Mouse (Mus musculus): ENCODE data around the gene Lypd4. TPM values are rescaled to one million over a fixed set of nuclear protein-coding genes. Genes with fewer than 3 reads are reported as not detected.
"Not testable (repeated sequence)": the region's sequence is repeated elsewhere in the genome, so short reads cannot be mapped to it uniquely, and the experiment has no call there.

The Lypd4 gene
- polyA plus RNA-seq, 1 experiment from 2014 or later = not detected

DNA sequence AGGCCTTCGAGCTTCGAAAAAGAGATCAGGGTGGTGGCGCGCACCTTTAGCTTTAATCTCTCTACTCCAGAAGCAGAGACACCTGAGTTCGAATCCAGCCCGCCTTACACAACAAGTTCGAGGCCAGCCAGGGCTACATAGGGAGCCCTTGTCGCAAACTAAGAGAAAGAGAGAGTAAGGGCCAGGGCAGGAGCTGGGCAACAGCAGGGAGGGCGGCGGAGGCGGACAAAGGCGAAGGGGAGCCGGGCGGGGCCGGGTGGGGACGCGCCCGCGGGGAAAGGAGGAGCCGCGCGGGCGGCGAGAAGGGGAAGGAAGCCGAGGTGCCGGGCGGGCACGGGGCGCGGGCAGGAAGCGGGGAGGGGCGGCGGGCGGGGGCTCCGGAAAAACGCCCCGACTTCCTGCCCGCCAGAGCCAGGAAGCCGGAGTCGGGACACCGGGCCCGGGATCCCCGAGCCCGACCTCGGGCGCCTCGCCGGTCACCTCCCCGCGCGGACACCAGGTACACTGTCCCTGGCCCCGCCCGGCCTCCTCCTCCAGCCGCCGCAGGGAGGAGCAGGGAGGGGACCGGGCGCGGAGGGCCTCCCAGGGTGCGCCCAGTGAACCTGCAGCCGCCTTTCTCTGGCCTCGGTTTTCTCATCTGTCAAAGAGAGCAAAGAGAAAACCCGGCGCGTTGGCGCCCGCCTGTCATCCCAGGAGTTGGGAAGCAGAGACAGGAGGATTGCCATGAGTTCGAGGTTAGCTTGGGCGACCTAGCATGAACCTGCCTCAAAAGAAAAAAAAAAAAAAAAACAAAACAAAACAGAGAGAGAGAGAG, 33.1 kb upstream of the Lypd4 start, which contains the start of gene Arhgef1:
TSS of gene Arhgef1 (plus strand) at position 283 of the 814 bp plus-strand sequence.
- ATAC-seq (replicated peaks; ENCODE audit: insufficient number of reproducible peaks, low FRiP score, low TSS enrichment, low read depth) (no peak), DNase-seq (ENCODE audit: low spot score) (peak; percentile 59)
- Histone ChIP-seq H3K27ac (replicated peaks; ENCODE audit: low read depth, low read length) (peak within 1 kb of the TSS; percentile 53), H3K36me3 (replicated peaks; ENCODE audit: control insufficient read depth, insufficient read depth, low read depth, low read length) (no peaks in the 10 kb centered on the region), H3K4me2 (ENCODE audit: low read depth, low read length) (peak within 1 kb of the TSS; percentile 56), H3K9ac (replicated peaks; ENCODE audit: low read length) (peak within 1 kb of the TSS; percentile 72), H3K27me3 (ENCODE audit: control insufficient read depth, insufficient read depth, low read length) (no peaks in the 10 kb centered on the region), H3K9me3 (replicated peaks; ENCODE audit: control insufficient read depth, low read length) (no peaks in the 10 kb centered on the region), H3K4me1 (ENCODE audit: control insufficient read depth, insufficient read depth, low read length) (peaks cover 7% of the 10 kb centered on the region; the same call in 1 of the 2 replicates), H3K4me3 (ENCODE audit: low read depth, low read length) (peak within 1 kb of the TSS; percentile 52)
- WGBS = 7% methylated on average over 45 of the region's 68 CpGs

DNA sequence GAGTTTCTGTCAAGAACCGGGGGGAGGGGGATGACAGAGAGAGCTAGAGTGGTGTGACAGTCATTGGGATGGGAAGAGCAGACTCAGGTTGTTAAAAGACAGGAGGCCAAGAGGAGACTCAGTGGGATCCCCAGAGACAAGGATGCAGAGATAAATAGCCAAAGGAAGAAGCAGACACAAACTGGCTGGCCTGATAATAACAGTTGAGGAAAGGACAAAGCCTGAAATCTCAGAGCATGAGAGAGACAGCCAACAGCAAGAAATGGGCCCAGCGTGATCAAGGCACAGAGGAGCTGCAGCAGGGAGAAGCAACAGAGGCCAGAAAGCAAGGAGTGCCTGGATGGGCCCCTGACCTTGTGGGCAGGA, 32.5 kb upstream of the Lypd4 start:
- 55% methylated on average over 2 of the region's 2 CpGs for WGBS
- ATAC-seq (replicated peaks; ENCODE audit: insufficient number of reproducible peaks, low FRiP score, low TSS enrichment, low read depth) = no peak

DNA sequence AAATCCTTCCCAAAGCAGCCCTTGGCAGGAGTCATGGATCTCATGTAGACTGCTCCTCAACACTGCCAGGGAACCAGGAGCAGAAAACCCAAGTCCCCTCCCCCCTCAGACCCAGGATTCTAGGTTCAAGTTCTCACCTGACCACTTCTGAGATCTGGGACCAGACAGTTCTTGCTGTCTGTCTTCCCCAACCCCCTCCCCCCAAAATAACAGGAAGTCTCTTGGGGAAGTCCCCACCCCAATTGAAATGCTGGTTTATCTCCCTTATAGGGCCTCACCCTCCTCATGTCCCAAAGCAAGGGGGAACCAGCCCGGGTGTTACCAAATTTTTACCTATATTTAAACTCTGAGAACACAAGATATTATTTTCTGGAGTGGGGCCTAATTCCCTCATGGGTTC, 32.1 kb upstream of the Lypd4 start:
- no peak for ATAC-seq (replicated peaks; ENCODE audit: insufficient number of reproducible peaks, low FRiP score, low TSS enrichment, low read depth)
- no peaks in the 10 kb centered on the region for H3K4me1 ChIP-seq (ENCODE audit: control insufficient read depth, insufficient read depth, low read length)
- 91% methylated on average over 1 of the region's 1 CpGs for WGBS
- no peak overlapping the region for H3K4me2 ChIP-seq (ENCODE audit: low read depth, low read length)
- no peaks in the 10 kb centered on the region for H3K36me3 ChIP-seq (replicated peaks; ENCODE audit: control insufficient read depth, insufficient read depth, low read depth, low read length)
- no peaks in the 10 kb centered on the region for H3K27me3 ChIP-seq (ENCODE audit: control insufficient read depth, insufficient read depth, low read length)
- H3K4me3 ChIP-seq (ENCODE audit: low read depth, low read length) = no peak overlapping the region
- H3K27ac ChIP-seq (replicated peaks; ENCODE audit: low read depth, low read length) = no peak overlapping the region
- no peak for DNase-seq (ENCODE audit: low spot score)
- H3K9ac ChIP-seq (replicated peaks; ENCODE audit: low read length) = no peak overlapping the region
- no peaks in the 10 kb centered on the region for H3K9me3 ChIP-seq (replicated peaks; ENCODE audit: control insufficient read depth, low read length)

More for the DNA sequence above, 32.5 kb upstream of the Lypd4 start:
- Histone ChIP-seq H3K36me3 (replicated peaks; ENCODE audit: control insufficient read depth, insufficient read depth, low read depth, low read length) (no peaks in the 10 kb centered on the region), H3K4me1 (ENCODE audit: control insufficient read depth, insufficient read depth, low read length) (peaks cover 3% of the 10 kb centered on the region; the same call in 1 of the 2 replicates), H3K9me3 (replicated peaks; ENCODE audit: control insufficient read depth, low read length) (no peaks in the 10 kb centered on the region), H3K9ac (replicated peaks; ENCODE audit: low read length) (peak overlapping the region; percentile 72), H3K27me3 (ENCODE audit: control insufficient read depth, insufficient read depth, low read length) (no peaks in the 10 kb centered on the region), H3K4me2 (ENCODE audit: low read depth, low read length) (peak overlapping the region; percentile 56), H3K27ac (replicated peaks; ENCODE audit: low read depth, low read length) (peak overlapping the region; percentile 53), H3K4me3 (ENCODE audit: low read depth, low read length) (peak overlapping the region; percentile 52)
- no peak for DNase-seq (ENCODE audit: low spot score)

DNA sequence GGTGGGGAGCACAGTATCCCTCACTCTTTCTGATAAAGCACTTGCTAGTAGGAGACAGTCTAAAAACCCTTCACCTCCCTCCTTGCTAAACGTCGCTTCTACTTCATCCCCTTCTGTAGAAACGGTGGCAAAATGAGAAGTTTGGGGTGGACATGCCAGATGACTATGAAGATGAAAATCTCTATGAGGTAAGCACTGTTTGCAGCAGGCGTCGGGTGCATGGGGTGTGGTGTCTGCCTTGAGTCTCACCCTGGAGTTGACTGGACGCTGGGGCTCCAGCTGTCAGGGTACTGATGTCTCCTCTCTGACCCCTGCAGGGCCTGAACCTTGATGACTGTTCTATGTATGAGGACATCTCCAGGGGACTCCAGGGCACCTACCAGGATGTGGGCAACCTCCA, 31.4 kb upstream of the Lypd4 start:
- Histone ChIP-seq H3K27ac (replicated peaks; ENCODE audit: low read depth, low read length) (no peak overlapping the region), H3K4me3 (ENCODE audit: low read depth, low read length) (no peak overlapping the region), H3K4me1 (ENCODE audit: control insufficient read depth, insufficient read depth, low read length) (no peaks in the 10 kb centered on the region), H3K27me3 (ENCODE audit: control insufficient read depth, insufficient read depth, low read length) (no peaks in the 10 kb centered on the region), H3K9ac (replicated peaks; ENCODE audit: low read length) (no peak overlapping the region), H3K4me2 (ENCODE audit: low read depth, low read length) (no peak overlapping the region), H3K36me3 (replicated peaks; ENCODE audit: control insufficient read depth, insufficient read depth, low read depth, low read length) (no peaks in the 10 kb centered on the region), H3K9me3 (replicated peaks; ENCODE audit: control insufficient read depth, low read length) (no peaks in the 10 kb centered on the region)
- 81% methylated on average over 6 of the region's 6 CpGs for WGBS
- DNase-seq (ENCODE audit: low spot score) (no peak), ATAC-seq (replicated peaks; ENCODE audit: insufficient number of reproducible peaks, low FRiP score, low TSS enrichment, low read depth) (no peak)

DNA sequence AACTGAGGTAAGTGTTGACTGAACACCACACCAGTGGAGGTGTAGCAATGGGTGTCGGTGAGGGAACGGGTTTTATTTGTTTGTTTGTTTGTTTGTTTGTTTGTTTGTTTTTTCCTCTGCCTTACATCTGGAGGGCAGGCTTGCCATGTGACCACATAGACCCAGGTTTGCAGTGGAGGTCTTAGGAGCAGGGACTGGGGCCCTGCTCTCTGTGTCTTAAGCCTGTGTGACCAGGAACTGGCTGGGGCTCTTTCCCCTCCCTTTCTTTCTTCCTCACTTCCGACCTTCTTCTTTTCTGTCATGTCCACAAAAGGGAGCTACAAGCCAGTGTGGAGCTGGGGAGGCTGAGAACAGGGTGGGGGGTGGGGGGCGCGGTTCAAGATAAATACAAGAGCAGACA, 28.2 kb upstream of the Lypd4 start:
- no peak for ATAC-seq (replicated peaks; ENCODE audit: insufficient number of reproducible peaks, low FRiP score, low TSS enrichment, low read depth)

DNA sequence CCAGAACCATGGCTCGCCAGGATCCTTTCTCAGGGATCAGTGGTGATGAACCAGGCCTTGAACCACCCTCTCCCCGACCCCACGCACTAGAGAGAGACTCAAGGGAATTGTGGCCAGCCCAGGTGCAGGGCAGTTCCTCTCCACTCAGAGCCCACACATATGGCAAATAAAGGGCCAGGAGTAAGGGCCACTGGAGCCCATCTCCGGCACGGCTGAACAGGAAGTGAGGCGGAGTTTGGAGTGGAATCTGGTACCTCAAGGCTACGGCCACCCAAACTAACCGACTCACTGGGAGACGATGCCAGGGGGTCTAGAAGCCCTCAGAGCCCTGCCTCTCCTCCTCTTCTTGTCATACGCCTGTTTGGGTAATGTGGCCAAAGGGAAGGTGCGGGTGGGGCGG, 27.5 kb upstream of the Lypd4 start, which contains the start of gene Cd79a:
TSS of gene Cd79a (plus strand) at position 158 of the 400 bp plus-strand sequence.
- ATAC-seq (replicated peaks; ENCODE audit: insufficient number of reproducible peaks, low FRiP score, low TSS enrichment, low read depth) (no peak), DNase-seq (ENCODE audit: low spot score) (no peak)
- H3K36me3 ChIP-seq (replicated peaks; ENCODE audit: control insufficient read depth, insufficient read depth, low read depth, low read length) = no peaks in the 10 kb centered on the region; the same call in 1 of the 2 replicates
- WGBS = 67% methylated on average over 12 of the region's 12 CpGs
- no peak within 1 kb of the TSS for H3K27ac ChIP-seq (replicated peaks; ENCODE audit: low read depth, low read length)
- no peaks in the 10 kb centered on the region for H3K27me3 ChIP-seq (ENCODE audit: control insufficient read depth, insufficient read depth, low read length)
- H3K4me2 ChIP-seq (ENCODE audit: low read depth, low read length) = no peak within 1 kb of the TSS
- H3K9me3 ChIP-seq (replicated peaks; ENCODE audit: control insufficient read depth, low read length) = no peaks in the 10 kb centered on the region
- H3K4me3 ChIP-seq (ENCODE audit: low read depth, low read length) = no peak within 1 kb of the TSS
- H3K4me1 ChIP-seq (ENCODE audit: control insufficient read depth, insufficient read depth, low read length) = no peaks in the 10 kb centered on the region
- H3K9ac ChIP-seq (replicated peaks; ENCODE audit: low read length) = no peak within 1 kb of the TSS

More for the DNA sequence above, 28.2 kb upstream of the Lypd4 start:
- no peaks in the 10 kb centered on the region for H3K4me1 ChIP-seq (ENCODE audit: control insufficient read depth, insufficient read depth, low read length)
- H3K27me3 ChIP-seq (ENCODE audit: control insufficient read depth, insufficient read depth, low read length) = no peaks in the 10 kb centered on the region
- H3K27ac ChIP-seq (replicated peaks; ENCODE audit: low read depth, low read length) = no peak overlapping the region
- no peak overlapping the region for H3K9ac ChIP-seq (replicated peaks; ENCODE audit: low read length)
- 88% methylated on average over 5 of the region's 5 CpGs for WGBS
- DNase-seq (ENCODE audit: low spot score) = no peak
- H3K4me3 ChIP-seq (ENCODE audit: low read depth, low read length) = no peak overlapping the region
- no peaks in the 10 kb centered on the region; the same call in 1 of the 2 replicates for H3K36me3 ChIP-seq (replicated peaks; ENCODE audit: control insufficient read depth, insufficient read depth, low read depth, low read length)
- H3K9me3 ChIP-seq (replicated peaks; ENCODE audit: control insufficient read depth, low read length) = no peaks in the 10 kb centered on the region
- H3K4me2 ChIP-seq (ENCODE audit: low read depth, low read length) = no peak overlapping the region

DNA sequence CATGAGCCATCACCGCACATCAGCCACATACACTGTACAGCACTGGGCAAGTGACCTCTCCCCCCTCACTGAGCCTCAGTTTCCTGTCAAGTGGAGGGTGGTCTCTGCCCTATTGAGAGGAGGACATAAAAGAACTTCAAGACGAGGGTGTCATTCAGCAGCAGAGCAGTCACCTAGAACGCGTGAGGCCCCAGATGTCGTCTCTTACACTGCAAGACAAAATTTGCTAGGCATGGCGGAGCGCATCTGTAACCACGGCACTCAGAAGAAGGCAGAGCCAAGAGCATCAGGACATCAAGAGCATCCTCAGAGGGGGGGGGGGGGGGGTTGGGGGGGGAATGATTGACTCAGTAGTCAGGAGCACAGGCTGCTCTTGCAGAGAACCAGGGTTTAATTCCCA, 26.5 kb upstream of the Lypd4 start:
- Histone ChIP-seq H3K4me2 (ENCODE audit: low read depth, low read length) (no peak overlapping the region), H3K36me3 (replicated peaks; ENCODE audit: control insufficient read depth, insufficient read depth, low read depth, low read length) (no peaks in the 10 kb centered on the region; the same call in 1 of the 2 replicates), H3K9ac (replicated peaks; ENCODE audit: low read length) (no peak overlapping the region), H3K27me3 (ENCODE audit: control insufficient read depth, insufficient read depth, low read length) (no peaks in the 10 kb centered on the region), H3K4me3 (ENCODE audit: low read depth, low read length) (no peak overlapping the region), H3K4me1 (ENCODE audit: control insufficient read depth, insufficient read depth, low read length) (no peaks in the 10 kb centered on the region), H3K27ac (replicated peaks; ENCODE audit: low read depth, low read length) (no peak overlapping the region), H3K9me3 (replicated peaks; ENCODE audit: control insufficient read depth, low read length) (no peaks in the 10 kb centered on the region)
- DNase-seq (ENCODE audit: low spot score) (no peak), ATAC-seq (replicated peaks; ENCODE audit: insufficient number of reproducible peaks, low FRiP score, low TSS enrichment, low read depth) (no peak)
- WGBS = 89% methylated on average over 8 of the region's 8 CpGs

DNA sequence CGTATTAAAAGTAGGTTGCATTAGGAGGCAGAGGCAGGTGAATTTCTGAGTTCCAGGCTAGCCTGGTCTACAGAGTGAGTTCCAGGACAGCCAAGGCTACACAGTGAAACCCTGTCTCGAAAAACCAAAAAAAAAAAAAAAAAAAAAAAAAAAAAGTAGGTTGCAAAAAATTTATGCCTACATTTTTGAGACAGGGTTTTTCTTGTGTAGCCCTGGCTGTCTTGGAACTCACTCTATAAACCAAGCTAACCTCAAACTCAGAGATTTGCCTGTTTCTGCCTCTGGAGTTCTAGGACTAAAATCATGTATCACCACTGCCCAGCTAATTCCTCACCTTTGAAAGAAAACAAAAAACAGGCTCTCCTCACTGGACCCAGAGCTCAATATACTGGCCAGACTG, 26.0 kb upstream of the Lypd4 start:
- H3K4me1 ChIP-seq (ENCODE audit: control insufficient read depth, insufficient read depth, low read length); ATAC-seq (replicated peaks; ENCODE audit: insufficient number of reproducible peaks, low FRiP score, low TSS enrichment, low read depth); H3K9me3 ChIP-seq (replicated peaks; ENCODE audit: control insufficient read depth, low read length); H3K9ac ChIP-seq (replicated peaks; ENCODE audit: low read length); H3K4me3 ChIP-seq (ENCODE audit: low read depth, low read length); H3K36me3 ChIP-seq (replicated peaks; ENCODE audit: control insufficient read depth, insufficient read depth, low read depth, low read length); H3K27ac ChIP-seq (replicated peaks; ENCODE audit: low read depth, low read length); H3K4me2 ChIP-seq (ENCODE audit: low read depth, low read length); H3K27me3 ChIP-seq (ENCODE audit: control insufficient read depth, insufficient read depth, low read length); DNase-seq (ENCODE audit: low spot score): not testable (repeated sequence)
- WGBS = 93% methylated on average over 2 of the region's 2 CpGs

Data from embryonic facial prominence, embryonic 11.5 days (tissue).